Mouse (Mus musculus): ENCODE data around the gene 1700029H14Rik.

DNA sequence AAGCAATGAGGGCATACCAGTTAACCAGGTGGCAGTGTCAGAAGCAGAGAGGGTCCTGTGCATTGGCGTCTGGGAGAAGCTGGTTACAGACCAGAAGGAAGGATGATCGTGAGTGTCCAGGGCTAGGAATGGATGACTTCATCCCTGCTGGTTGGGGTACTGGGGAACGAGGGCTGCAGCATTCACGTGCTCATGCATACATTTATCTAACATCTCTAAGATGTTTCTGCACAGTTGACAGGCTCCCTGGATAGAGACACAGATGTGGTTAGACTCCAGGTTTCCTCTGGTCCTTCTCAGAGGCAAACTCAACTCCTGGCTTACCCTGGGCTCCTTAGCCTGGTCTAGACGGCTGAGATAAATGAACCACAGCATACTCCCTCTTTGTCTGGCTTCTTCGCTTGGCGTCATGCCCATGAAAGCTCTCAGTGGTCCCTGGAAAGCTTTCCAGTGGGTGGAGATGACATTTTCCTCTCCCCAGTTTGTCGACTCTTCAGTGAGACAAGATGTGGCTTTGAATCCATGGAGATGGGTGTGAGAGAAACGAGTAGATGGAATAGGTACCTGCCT lies 30.6 kb downstream of the 1700029H14Rik start:
- TF ChIP-seq CTCF (IDR thresholded peaks at IDR 0.05; ENCODE audit: control insufficient read depth, insufficient read depth, low read length) (no peak), POLR2A (IDR thresholded peaks at IDR 0.05; ENCODE audit: borderline replicate concordance, control insufficient read depth, low read depth, low read length) (no peak)

Measured in bone marrow, adult 2 months (tissue).